Mouse (Mus musculus) liver, adult (tissue): ENCODE results near the gene Vdac1.

Experiments
- GATA4 ChIP-seq: IDR thresholded peaks from 2 replicates; pipeline ENCODE4 v1.6.1; 2014; ENCODE audit warnings: mild to moderate bottlenecking, low read length; ENCODE audit not compliant: insufficient replicate concordance

The Vdac1 gene

DNA sequence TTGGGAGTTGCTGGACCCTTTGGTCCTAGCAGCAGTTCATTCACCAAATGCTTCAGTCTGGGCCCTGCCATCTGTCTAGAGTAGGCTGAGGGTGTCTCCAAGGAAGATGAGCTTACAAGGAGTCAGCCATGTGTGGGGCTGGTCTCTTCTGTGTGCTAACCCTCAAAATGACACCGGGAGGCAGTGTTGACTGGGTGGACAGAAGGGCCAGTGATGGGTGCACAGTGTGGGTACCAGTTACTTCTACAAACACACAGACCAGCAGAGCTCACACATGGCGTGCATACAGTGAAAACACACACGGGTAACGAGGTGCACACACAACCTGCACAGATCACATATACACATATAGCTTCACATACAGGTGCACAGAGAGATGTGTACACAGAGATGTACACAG, 21.6 kb upstream of the Vdac1 start:
- TF ChIP-seq GATA4: no peak

DNA sequence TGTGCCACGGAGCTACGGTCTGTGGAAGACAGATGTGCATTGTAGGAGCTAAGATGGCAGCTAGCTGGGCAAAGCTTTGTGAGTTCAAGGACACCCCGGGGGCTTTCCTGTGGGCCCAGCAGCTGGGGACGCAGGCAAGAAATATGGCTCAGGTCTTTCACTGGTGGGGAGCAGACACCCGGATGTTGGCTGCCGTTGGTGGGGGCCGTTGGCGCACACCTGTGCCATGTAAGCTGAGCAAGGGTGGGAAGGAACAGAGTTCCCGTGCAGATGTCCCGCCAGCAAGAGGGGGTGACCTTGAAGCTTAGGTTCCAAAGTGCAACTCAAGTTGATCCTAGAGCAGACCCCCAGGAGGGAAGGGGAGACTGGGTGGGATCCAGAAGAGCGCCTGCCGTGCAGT, 21.1 kb upstream of the Vdac1 start:
- no peak for TF ChIP-seq GATA4

DNA sequence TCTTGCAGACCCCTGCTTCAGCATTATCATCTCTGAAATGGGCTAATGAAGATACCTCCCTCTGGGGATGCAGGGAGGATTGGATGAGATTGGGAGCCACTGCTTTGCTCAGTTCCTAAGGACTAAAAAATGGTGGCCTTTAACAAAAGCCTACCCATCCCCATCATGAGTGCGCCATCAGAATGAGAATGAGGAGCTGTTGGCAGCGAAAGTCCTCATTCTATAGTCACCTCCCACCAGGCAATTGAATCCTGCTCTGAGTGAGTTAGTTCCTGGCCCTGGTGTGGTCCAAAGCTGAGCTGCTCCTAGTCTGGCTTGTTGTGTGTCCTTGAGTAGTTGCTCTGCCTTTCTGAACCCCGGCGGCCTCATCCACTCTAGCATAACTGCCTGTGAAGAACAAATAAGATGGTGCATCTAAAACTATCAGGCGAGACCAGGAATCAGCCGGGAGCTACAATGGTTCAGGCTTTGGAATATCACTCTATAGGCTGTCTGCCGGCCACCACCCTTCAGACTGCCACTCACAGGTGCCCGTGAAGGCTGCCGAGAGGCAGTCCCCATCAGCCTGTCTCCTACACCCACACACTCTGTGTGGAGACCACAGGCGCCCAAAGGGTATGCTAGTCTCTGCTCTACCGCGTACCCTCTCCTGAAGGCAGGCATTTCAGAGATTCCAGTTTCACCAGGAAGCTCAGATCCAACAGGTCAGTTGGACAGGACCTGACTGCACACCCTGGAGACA, 20.4 kb upstream of the Vdac1 start:
- TF ChIP-seq GATA4: no peak

DNA sequence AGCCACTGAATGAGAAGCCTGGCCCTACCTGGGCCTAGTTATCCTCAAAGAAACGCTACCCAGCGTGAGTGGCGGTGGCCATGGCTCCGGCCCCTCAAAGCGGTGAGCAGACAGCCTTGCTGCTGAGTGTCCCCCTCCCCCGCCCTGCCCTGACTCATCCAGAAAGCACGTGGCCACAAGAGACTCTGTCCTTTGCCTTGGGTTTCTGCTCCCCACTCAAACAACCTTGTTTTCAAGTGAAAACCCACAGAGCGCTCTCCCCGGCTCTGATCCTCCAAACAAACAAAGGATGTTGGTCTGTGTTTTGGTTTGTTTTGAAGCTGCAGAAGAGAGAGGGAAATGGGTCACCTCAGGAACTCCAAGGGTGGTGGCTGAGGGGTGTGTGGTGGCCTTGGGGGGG, 19.7 kb upstream of the Vdac1 start:
- no peak for TF ChIP-seq GATA4

DNA sequence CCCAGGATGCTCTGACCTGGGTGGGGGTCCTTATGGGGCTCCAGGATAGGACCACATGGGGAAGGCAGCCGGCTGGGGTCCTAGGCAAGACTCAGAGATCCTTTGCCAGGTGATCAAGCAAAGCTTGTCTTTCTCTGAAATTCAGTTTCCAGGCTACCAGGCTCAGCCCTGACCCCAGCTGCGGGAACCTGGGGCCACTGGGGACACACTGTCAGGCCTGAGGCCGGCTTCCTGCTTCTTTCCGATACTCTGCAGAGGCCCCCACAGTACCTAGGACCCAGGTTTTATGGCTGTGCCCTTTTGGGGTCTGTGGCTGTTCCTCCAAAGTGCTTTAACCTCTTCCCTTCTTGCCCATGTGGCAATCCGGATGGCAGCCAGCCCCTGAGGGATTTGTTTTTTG, 19.2 kb upstream of the Vdac1 start:
- no peak for TF ChIP-seq GATA4

DNA sequence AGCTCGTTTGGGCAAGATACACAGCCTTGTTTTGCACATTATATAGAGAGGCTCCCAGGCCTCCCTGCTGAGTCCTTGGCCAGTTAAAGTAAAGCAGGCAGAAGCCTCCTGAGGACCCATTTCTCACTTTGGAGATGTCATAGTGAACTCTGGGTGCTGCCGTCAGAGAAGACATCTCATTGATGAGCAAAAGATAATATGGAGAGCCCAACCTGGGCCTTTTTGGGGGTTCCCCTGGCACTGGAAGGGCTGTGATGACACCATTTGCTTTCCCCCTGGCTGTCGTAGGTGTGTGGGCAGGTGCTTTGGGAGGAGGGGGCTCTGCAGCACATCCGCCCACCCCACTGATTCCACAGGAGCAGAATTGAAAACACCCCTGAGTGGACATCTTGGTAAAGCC, 18.4 kb upstream of the Vdac1 start:
- TF ChIP-seq GATA4: no peak

DNA sequence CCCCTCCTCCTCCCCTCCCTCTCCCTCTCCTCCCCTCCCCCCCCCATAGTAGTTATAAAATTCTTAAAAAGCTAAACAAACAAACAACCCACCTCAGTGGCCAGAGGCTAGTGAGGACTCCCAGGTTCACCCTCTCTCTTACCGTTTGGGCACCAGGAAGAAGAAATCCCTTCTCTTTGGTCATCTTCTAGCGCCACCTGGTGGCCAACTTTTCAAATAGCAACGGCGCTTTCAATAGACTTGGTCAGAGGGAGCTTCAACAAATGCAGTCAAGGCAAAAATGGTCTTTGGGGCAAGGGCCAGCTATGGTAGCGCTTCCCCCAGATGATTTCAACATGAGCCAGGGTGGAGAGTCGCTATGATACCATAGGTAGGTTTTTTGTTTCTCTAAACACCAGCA, 17.5 kb upstream of the Vdac1 start:
- TF ChIP-seq GATA4: no peak

DNA sequence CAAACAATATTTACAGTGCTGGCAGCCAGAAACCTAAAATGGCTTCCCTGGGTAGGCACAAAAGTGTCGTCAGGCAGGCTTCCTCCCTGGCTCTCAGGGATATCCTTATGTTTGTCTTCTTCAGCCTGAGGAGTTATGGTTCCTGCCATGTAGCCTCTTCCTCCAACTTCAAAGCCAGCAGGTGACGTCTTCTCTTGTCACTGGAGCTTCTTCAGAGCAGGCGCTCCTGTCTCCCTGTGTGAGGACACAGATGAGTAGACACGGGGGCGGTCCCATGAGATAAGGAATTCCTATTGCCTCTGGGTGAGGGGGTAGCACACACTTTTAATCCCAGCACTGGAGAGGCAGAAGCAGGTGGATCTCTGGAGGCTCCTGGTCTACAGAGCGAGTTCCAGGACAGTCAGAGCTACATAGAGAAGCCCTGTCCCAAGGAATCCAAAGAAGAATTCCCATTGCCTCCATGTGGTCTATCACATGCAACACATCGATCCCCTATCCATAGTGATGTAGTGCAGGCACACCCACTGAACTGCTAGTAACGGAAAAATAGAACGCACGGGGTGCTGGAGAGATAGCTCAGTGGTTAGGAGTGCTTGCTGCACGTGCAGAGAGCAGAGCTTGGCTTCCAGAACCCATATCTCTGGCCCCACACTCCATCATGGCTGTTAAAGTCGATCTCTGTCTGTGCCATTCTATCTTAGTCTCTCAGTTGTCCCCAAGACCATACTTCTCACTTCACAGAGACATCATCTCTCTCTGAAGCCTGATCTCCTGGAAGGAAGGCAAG, 15.5 kb upstream of the Vdac1 start:
- TF ChIP-seq GATA4: no peak

DNA sequence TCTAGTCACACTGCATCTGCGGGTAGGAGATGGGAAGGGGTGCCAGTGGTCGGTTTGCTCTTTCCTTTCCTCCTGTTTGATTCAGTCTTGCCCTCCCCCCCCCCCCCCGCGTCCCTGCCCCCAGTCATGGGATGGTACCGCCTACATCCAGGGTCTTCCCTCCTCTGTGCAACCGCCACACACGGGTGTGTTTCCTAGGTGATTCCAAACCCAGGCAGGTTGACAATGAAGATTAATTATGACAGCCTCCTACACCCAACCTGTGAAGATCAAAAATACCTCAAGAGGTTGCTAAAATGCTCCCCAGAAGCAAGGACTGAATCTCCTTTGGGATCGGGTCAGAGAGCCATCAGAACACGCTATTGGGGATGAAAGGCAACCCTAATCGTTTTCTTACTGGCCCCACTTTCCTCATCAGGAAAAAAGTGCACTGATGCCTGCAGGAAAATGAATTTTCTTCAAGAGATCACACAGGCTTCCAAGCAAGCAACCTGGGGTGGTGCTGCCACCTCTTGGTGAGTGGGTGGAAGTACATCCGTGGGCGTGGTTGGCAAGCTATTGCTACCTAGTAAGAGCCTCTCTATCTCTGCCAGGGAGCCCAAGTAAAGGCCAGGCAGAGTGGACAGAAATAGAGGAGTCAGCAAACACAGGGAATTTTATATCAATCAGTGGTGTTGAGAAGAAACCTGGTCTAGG, 14.6 kb upstream of the Vdac1 start:
- no peak for TF ChIP-seq GATA4

DNA sequence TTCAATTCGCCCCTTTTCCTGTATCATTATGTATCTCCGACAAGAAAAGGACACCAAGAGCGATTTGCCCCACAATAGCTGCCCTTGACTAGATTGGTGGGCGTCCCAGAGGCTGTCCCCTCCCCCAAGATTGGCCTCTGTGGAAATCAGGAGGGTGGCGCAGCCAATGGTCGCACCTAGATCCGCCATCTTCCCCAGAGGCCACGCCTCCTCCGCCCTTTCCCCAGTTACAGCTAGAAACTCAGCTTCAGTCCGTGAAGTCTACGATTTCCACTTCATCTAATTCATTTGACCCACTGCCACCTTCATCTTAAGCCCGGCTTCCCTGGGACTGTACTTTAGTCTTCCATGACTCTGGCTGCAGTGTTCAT, 14.0 kb upstream of the Vdac1 start:
- TF ChIP-seq GATA4: no peak

DNA sequence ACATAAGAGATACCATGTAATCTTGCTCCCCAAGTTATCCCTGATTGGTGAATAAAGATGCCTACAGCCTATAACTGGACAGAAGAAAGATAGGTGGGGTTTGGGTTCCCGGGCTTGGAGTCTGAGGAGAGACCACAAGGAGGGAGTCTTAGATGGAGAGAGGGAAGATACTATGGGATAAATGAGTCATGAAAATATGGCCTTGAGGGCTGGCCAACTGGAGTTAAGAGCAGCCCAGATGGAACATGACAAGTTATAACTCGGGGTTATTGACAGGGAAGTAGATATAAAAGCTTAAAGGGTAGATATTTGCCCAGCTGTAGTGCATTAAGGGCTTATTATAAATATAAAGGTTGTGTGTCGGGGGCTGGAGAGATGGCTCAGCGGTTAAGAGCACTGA, 12.5 kb upstream of the Vdac1 start:
- TF ChIP-seq GATA4: no peak

DNA sequence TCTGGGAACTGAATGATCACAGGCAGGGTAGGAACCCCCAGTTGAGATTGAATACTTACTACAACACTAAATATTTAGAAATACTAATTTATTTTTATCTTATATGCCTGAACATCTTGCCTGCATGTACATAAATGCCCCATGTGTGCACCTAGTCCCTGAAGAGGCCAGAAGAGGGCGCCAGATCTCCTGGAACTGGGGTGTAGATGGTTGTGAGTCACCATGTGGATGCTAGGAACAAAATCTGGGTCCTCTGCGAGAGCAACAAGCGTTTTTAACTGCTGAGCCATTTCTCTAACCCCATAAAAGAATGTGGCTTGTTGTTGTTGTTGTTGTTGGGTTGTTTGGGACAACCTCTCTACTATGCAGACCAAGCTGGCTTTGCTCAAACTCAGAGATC, 11.9 kb upstream of the Vdac1 start:
- no peak for TF ChIP-seq GATA4

DNA sequence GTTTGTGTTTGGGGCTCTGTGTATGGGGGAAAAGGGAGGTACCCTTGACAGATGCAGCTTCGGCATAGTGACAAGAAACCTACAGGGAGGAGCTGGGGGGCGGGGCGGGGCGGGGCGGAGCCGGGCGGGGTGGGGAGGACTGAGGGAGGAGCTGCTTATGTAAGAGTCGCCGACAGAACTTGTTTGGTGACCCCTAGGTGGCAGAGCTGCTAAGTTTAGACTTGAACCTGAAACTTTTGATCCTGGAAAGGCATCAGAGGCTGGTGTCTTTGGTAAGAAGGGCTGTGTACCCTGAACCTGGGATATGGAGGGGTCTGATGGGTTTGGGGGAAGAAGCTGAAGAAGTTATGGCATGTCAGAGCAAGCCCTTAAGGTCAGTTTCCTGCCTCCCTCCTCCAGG, 9.7 kb upstream of the Vdac1 start:
- no peak for TF ChIP-seq GATA4

DNA sequence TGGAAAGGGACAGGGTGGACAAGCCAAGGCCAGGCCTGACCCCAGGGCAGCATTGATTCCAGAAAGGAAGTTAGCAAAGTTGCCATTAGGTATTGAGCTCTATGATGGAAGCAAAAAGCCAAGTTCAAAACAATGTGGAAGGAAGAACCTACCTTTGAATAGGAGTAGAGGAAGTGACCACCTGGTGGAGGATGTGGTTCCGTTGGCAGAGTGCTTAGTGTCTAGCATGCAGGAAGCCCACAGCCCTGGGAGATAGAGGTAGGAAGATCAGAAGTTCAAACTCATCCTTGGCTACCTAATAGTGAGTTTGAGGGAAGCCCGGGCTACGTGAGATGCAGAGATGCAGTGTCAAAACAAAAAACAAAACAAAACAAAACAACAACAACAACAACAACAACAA, 8.4 kb upstream of the Vdac1 start:
- TF ChIP-seq GATA4: no peak

DNA sequence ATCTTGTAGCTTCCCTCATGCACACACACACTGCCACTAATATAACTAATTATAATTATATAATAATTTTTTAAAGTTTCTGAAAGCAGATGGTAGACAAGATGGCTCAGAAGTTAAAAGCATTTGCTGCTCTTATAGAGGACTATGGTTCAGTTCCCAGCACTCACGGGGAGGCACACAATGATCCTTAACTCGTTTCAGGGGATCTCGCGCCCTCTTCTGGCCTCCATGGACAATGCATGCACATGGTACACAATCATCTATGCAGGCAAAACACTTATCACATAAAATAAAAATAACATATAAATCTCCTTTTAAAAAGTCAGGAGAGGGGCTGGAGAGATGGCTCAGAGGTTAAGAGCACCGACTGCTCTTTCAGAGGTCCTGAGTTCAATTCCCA, 6.0 kb upstream of the Vdac1 start:
- TF ChIP-seq GATA4: no peak

DNA sequence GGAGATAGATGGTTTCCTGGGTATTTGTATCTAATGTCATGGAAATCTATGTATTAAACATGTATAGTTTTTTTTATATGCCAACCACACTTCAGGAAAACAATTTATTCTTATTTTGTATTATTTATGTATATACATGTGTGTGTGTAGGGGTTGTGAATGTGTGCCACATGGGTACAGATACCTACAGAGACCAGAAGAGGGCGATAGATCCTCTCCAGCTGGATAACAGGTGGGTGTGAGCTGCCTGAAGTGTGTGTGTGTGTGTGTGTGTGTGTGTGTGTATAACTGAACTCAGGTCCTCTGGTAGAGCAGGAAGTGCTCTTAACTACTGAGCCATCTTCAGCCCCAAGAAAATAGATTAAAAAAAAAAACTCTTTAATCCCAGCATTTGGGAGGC, 5.1 kb upstream of the Vdac1 start:
- no peak for TF ChIP-seq GATA4

DNA sequence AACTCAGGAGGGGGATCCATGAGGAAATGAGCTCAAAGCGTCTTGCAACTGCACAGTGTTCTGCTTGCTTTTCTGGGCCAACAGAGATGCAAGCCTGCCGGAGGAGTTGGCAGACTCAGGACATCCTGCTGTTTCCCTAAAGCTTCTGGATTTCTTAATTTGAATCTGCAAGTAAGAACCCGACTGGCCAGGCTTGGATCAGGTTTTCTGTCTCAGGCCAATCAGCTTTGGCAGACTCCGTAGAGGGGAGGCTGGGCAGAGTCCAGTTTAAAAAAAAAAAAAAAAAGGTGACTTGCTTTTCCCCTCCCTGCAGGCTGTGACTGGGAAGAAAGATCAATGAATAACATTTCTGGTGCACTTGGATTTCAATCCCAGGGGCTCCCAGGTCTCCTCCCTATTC, 2.1 kb upstream of the Vdac1 start:
- no peak for TF ChIP-seq GATA4
